Mouse (Mus musculus) G1E (cell line): ENCODE measurements around the gene Zer1. TPM values are rescaled to one million over a fixed set of nuclear protein-coding genes. Genes with fewer than 3 reads are reported as not detected.
"Not testable (repeated sequence)": the region's sequence is repeated elsewhere in the genome, so short reads cannot be mapped to it uniquely, and the experiment has no call there.

Experiments
- ATAC-seq: 2 replicates; pipeline ENCODE4 v1.8.0; 2016; ENCODE audit warnings: mild to moderate bottlenecking; ENCODE audit not compliant: insufficient number of reproducible peaks, poor library complexity, low FRiP score, severe bottlenecking; ENCODE audit errors: extremely low read depth
- DNase-seq: peaks from one replicate; pipeline ENCODE4 v3.0.0; 2012; ENCODE audit warnings: low spot score
- H3K27me3 ChIP-seq: 2 replicates; pipeline ENCODE4 v1.6.1; 2012; ENCODE audit warnings: mild to moderate bottlenecking, low read length, inconsistent platforms; ENCODE audit not compliant: insufficient read depth
- H3K36me3 ChIP-seq: replicated peaks from 2 replicates; pipeline ENCODE3; 2012; ENCODE audit warnings: mild to moderate bottlenecking, inconsistent platforms
- H3K4me1 ChIP-seq: 2 replicates; pipeline ENCODE4 v1.6.1; 2012; ENCODE audit warnings: low read depth, low read length, inconsistent platforms, mixed read lengths; ENCODE audit not compliant: insufficient read depth
- H3K4me3 ChIP-seq: 2 replicates; pipeline ENCODE4 v1.5.1; 2012; ENCODE audit warnings: low read depth, mild to moderate bottlenecking, inconsistent platforms, low read length, moderate library complexity, mixed read lengths
- H3K9me3 ChIP-seq: replicated peaks from 2 replicates; pipeline ENCODE4 v1.6.1; 2012; ENCODE audit warnings: inconsistent platforms
- CTCF ChIP-seq: IDR thresholded peaks from 2 replicates; pipeline ENCODE4 v1.5.1; 2012; ENCODE audit warnings: low read depth, low read length, inconsistent platforms, mixed read lengths
- GATA1 ChIP-seq: IDR thresholded peaks from 2 replicates; pipeline ENCODE4 v1.6.1; 2012; ENCODE audit warnings: borderline replicate concordance, low read length, inconsistent platforms, mixed read lengths
- GATA2 ChIP-seq: IDR thresholded peaks from 2 replicates; pipeline ENCODE4 v1.6.1; 2012; ENCODE audit warnings: low read depth, low read length, inconsistent platforms, borderline replicate concordance
- POLR2AphosphoS5 ChIP-seq: IDR thresholded peaks from 2 replicates; pipeline ENCODE4 v1.6.1; 2012; ENCODE audit warnings: low read depth, low read length, inconsistent platforms; ENCODE audit not compliant: insufficient replicate concordance
- TAL1 ChIP-seq: conservative IDR thresholded peaks from 2 replicates; pipeline ENCODE4 v1.6.1; 2012; ENCODE audit warnings: low read depth, low read length, inconsistent platforms, mixed read lengths
- polyA plus RNA-seq: library from polyadenylated mRNA; stranded (reverse); fragments of >175 nt; gene quantifications from 2 replicates; pipeline ENCODE4 v1.2.3, GENCODE M21; 2012
- total RNA-seq, 2 experiments: library from RNA; stranded (forward) in 1 of 2; stranded (reverse) in 1 of 2; fragments of 200-1000 nt in 1 of 2; fragments of >200 nt in 1 of 2; fragmentation: Nextera tagmentation in 1 of 2; gene quantifications; 2 replicates each; pipeline ENCODE4 v1.2.3; 2014 to 2017

Zer1 gene
- total and polyA plus RNA-seq, 3 experiments: 10.4 to 25.8 (median 18.9) TPM

- no peak for ATAC-seq
- no peak overlapping the region; the same call in 1 of the 2 replicates for H3K4me3 ChIP-seq
- DNase-seq: no peak
- no peaks in the 10 kb centered on the region; the same call in 1 of the 2 replicates for H3K9me3 ChIP-seq
- H3K36me3 ChIP-seq: peaks cover 60% of the 10 kb centered on the region
- TF ChIP-seq POLR2AphosphoS5 (no peak), GATA2 (no peak), TAL1 (no peak), GATA1 (no peak), CTCF (no peak)
- H3K27me3 ChIP-seq: no peaks in the 10 kb centered on the region
- H3K4me1 ChIP-seq: peaks cover 48% of the 10 kb centered on the region
These were observed 12.1 kb upstream of the Zer1 start for GRCm38 (mm10) chr2:30136458-30136857.

DNA sequence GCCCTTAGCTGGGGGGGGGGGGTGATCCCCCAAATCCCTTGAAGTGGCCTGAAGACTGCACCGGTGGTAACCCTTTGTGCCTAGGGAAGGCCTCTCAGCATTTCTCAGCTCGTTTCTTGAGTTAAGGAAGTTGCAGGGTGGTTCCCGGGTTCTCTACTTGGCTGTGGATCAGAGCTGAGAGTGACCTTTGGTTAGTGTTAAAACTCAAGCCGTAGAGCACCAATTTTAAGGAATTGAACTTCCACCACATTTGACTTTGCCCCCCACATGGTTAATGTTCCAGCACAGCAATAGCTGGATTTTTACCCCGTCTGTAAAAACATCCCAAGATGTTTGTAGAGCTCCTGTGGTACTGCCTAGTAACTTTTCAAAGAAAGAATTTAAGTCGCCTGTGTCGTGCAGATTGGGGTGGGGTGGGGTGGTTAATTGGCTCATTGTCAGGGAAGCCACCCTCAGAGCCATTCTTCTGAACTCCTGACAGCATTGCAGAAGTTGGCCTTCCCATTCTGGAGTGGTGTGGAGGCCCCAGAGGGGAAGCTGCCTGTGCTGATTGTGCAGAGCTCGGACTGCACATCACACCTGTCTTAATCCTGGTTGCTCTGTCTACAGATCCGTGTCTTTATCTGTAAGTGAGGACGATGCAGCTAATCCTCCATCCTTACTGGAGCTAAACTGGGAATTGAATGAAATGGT, 10.7 kb upstream of the Zer1 start:
- H3K27me3 ChIP-seq: no peaks in the 10 kb centered on the region
- DNase-seq (no peak), ATAC-seq (no peak)
- peaks cover 46% of the 10 kb centered on the region for H3K36me3 ChIP-seq
- TF ChIP-seq GATA2 (no peak), GATA1 (no peak), POLR2AphosphoS5 (no peak), CTCF (no peak), TAL1 (no peak)
- peak overlapping the region; percentile 98; the same call in 1 of the 2 replicates for H3K4me3 ChIP-seq
- H3K4me1 ChIP-seq: peaks cover 48% of the 10 kb centered on the region
- H3K9me3 ChIP-seq: peaks cover 3% of the 10 kb centered on the region

DNA sequence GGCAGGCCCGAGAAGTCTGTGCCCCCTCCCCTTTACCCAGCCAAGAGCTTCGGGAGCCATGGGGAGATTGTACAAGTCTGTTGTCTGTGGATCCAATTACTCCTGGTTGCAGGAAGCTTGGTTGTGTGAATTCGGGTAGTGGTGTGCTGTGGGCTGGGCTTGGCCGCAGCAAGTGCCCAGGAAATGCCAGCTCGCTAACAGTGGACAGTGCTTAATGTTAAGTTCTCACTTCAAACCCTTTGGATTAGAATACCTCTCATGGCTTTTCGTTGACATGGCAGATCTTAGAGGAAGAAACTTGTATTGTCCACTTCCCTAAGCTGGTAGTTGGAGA, 10.0 kb upstream of the Zer1 start:
- Histone ChIP-seq H3K36me3 (peaks cover 42% of the 10 kb centered on the region), H3K27me3 (no peaks in the 10 kb centered on the region), H3K4me3 (peak overlapping the region; percentile 98), H3K4me1 (peaks cover 48% of the 10 kb centered on the region), H3K9me3 (peaks cover 5% of the 10 kb centered on the region)
- ATAC-seq (no peak), DNase-seq (no peak)
- TF ChIP-seq CTCF: no peak
- no peak for TF ChIP-seq GATA1
- TF ChIP-seq POLR2AphosphoS5: no peak

GRCm38 (mm10) chr2:30133613-30134377, 9.4 kb upstream of the Zer1 start, which contains the start of gene Tbc1d13:
Tbc1d13 (plus strand) TSS chr2:30133746.
- H3K36me3 ChIP-seq: peaks cover 38% of the 10 kb centered on the region
- peak within 1 kb of the TSS; percentile 98 for H3K4me3 ChIP-seq
- DNase-seq: peak; percentile 95
- peaks cover 48% of the 10 kb centered on the region for H3K4me1 ChIP-seq
- peaks cover 5% of the 10 kb centered on the region for H3K9me3 ChIP-seq
- no peak for TF ChIP-seq GATA2
- TF ChIP-seq GATA1: no peak
- TF ChIP-seq CTCF: no peak
- TF ChIP-seq POLR2AphosphoS5: no peak
- TF ChIP-seq TAL1: no peak
- peak; percentile 75 for ATAC-seq
- H3K27me3 ChIP-seq: no peaks in the 10 kb centered on the region

GRCm38 (mm10) chr2:30132801-30133612, 8.6 kb upstream of the Zer1 start:
- Histone ChIP-seq H3K9me3 (peaks cover 5% of the 10 kb centered on the region), H3K27me3 (no peaks in the 10 kb centered on the region), H3K36me3 (peaks cover 30% of the 10 kb centered on the region), H3K4me1 (peaks cover 48% of the 10 kb centered on the region), H3K4me3 (peak overlapping the region; percentile 98)
- TF ChIP-seq POLR2AphosphoS5 (0 out of 2 replicates have a peak, but pooled peaks have one; percentile 40), CTCF (no peak)
- ATAC-seq: no peak
- DNase-seq: peak; percentile 27

- not testable (repeated sequence) for H3K9me3 ChIP-seq, ATAC-seq, H3K4me3 ChIP-seq, H3K27me3 ChIP-seq, DNase-seq
- Histone ChIP-seq H3K4me1 (peaks cover 34% of the 10 kb centered on the region), H3K36me3 (peaks cover 13% of the 10 kb centered on the region)
These were observed 6.9 kb upstream of the Zer1 start for GRCm38 (mm10) chr2:30131240-30131639.

- DNase-seq (no peak), ATAC-seq (no peak)
- peaks cover 29% of the 10 kb centered on the region for H3K4me1 ChIP-seq
- no peak overlapping the region for H3K4me3 ChIP-seq
- peaks cover 2% of the 10 kb centered on the region for H3K36me3 ChIP-seq
- no peak for TF ChIP-seq CTCF
- TF ChIP-seq GATA1: no peak
- no peak for TF ChIP-seq POLR2AphosphoS5
- TF ChIP-seq GATA2: no peak
- no peak for TF ChIP-seq TAL1
- H3K27me3 ChIP-seq: no peaks in the 10 kb centered on the region
- H3K9me3 ChIP-seq: peaks cover 5% of the 10 kb centered on the region
These were observed 5.8 kb upstream of the Zer1 start for GRCm38 (mm10) chr2:30130156-30130555.
